Mouse (Mus musculus): ENCODE data around the gene Sfr1. TPM values are rescaled to one million over a fixed set of nuclear protein-coding genes. Genes with fewer than 3 reads are reported as not detected.

The Sfr1 gene
- total and polyA plus RNA-seq, 2 experiments from 2014 or later: 67.0 to 211 TPM

DNA sequence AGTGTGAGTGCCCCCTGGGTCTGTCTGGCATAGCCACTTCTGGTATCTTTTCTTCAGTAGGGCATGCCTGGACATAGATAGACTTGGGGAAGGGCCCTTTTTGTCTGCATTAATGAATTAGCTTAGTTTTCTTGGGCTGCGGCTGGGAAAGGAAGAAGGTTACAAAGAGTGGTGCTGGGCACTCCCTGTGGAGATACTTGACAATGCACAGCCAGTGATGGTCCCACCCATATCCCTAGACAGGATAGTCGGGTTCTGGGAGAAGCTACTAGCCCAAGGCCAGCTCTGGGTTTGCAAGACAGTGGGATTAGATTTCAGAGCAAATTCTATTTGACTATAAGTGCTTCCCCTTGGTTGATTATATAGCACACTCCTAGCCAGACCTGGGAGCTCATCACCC is 17.5 kb downstream of the Sfr1 start:
- WGBS: 74% methylated on average over 2 of the region's 2 CpGs
- TF ChIP-seq CTCF (IDR thresholded peaks at IDR 0.05; ENCODE audit: low read depth): no peak
- H3K27ac ChIP-seq (ENCODE audit: low read depth, low read length): no peak overlapping the region
- no peaks in the 10 kb centered on the region for H3K27me3 ChIP-seq (ENCODE audit: insufficient read depth, low read length)
- H3K4me1 ChIP-seq (ENCODE audit: insufficient read depth): no peaks in the 10 kb centered on the region
- ATAC-seq (no peak), DNase-seq (no peak)
- no peaks in the 10 kb centered on the region for H3K9me3 ChIP-seq (ENCODE audit: low read length)
- H3K4me3 ChIP-seq (ENCODE audit: low read depth, low read length): no peak overlapping the region
- no peak overlapping the region for H3K9ac ChIP-seq
- no peak overlapping the region for H3K4me2 ChIP-seq (ENCODE audit: low read depth)
- no peaks in the 10 kb centered on the region for H3K36me3 ChIP-seq (ENCODE audit: insufficient read depth)

- ATAC-seq: no peak
- H3K4me3 ChIP-seq (ENCODE audit: low read depth, low read length): no peak overlapping the region
- H3K27me3 ChIP-seq (ENCODE audit: insufficient read depth, low read length): no peaks in the 10 kb centered on the region
- WGBS: 20% methylated on average over 5 of the region's 5 CpGs
- H3K4me1 ChIP-seq (ENCODE audit: insufficient read depth): no peaks in the 10 kb centered on the region
- no peak overlapping the region for H3K4me2 ChIP-seq (ENCODE audit: low read depth)
- no peak for TF ChIP-seq CTCF (IDR thresholded peaks at IDR 0.05; ENCODE audit: low read depth)
- no peak for DNase-seq
- H3K9ac ChIP-seq: no peak overlapping the region
- no peak overlapping the region for H3K27ac ChIP-seq (ENCODE audit: low read depth, low read length)
- no peaks in the 10 kb centered on the region for H3K36me3 ChIP-seq (ENCODE audit: insufficient read depth)
- H3K9me3 ChIP-seq (ENCODE audit: low read length): no peaks in the 10 kb centered on the region
These were observed 18.9 kb downstream of the Sfr1 start for GRCm38 (mm10) chr19:47750391-47750790.

- no peak overlapping the region for H3K9ac ChIP-seq
- 96% methylated on average over 9 of the region's 9 CpGs for WGBS
- no peaks in the 10 kb centered on the region for H3K27me3 ChIP-seq (ENCODE audit: insufficient read depth, low read length)
- H3K27ac ChIP-seq (ENCODE audit: low read depth, low read length): no peak overlapping the region
- no peak for TF ChIP-seq CTCF (IDR thresholded peaks at IDR 0.05; ENCODE audit: low read depth)
- no peak for ATAC-seq
- no peaks in the 10 kb centered on the region for H3K9me3 ChIP-seq (ENCODE audit: low read length)
- H3K4me2 ChIP-seq (ENCODE audit: low read depth): no peak overlapping the region
- no peaks in the 10 kb centered on the region for H3K4me1 ChIP-seq (ENCODE audit: insufficient read depth)
- no peak overlapping the region for H3K4me3 ChIP-seq (ENCODE audit: low read depth, low read length)
- DNase-seq: no peak
- H3K36me3 ChIP-seq (ENCODE audit: insufficient read depth): no peaks in the 10 kb centered on the region
These were observed 21.0 kb downstream of the Sfr1 start for GRCm38 (mm10) chr19:47752456-47752855.

DNA sequence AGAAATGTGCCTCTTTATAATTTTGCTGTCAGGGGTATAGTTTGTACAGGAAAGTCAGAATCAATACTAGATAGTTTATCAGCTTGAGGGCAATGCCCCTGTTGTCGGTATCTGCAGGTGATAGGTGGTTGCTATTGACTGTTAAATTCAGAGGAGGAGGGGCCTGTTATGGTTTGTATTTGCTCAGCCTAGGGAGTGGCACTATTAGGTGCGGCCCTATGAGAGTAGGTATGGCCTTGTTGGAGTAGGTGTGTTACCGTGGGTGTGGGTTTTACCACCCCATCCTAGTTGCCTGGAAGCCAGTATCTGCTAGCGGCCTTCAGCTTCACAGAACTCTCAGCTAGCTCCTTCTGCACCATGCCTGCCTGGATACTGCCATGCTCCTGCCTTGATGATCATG is 22.4 kb downstream of the Sfr1 start:
- no peaks in the 10 kb centered on the region for H3K27me3 ChIP-seq (ENCODE audit: insufficient read depth, low read length)
- no peaks in the 10 kb centered on the region for H3K36me3 ChIP-seq (ENCODE audit: insufficient read depth)
- ATAC-seq (no peak), DNase-seq (no peak)
- no peak overlapping the region for H3K27ac ChIP-seq (ENCODE audit: low read depth, low read length)
- 94% methylated on average over 4 of the region's 4 CpGs for WGBS
- H3K4me2 ChIP-seq (ENCODE audit: low read depth): no peak overlapping the region
- no peaks in the 10 kb centered on the region for H3K9me3 ChIP-seq (ENCODE audit: low read length)
- H3K9ac ChIP-seq: no peak overlapping the region
- H3K4me3 ChIP-seq (ENCODE audit: low read depth, low read length): no peak overlapping the region
- no peaks in the 10 kb centered on the region for H3K4me1 ChIP-seq (ENCODE audit: insufficient read depth)
- no peak for TF ChIP-seq CTCF (IDR thresholded peaks at IDR 0.05; ENCODE audit: low read depth)

DNA sequence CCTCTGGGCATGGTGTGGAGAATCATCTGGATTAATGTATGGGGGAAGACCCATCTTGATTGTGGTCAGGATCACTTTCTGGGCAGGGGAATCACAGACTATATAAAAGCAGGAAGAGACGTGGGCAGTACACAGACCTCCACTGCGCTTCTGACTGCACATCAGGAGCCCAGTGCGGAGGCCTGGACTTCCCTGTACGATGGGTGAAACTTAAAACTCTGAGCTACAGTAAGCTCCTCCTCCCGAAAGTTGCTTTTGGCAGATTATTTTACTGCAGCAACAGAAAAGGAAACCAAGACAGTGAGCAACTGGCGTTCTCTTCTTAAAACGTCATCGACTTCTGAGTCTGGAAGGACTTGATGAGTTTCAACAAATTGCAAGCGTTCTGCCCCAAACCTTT is 23.4 kb downstream of the Sfr1 start:
- WGBS: 94% methylated on average over 9 of the region's 9 CpGs
- no peak for ATAC-seq
- TF ChIP-seq CTCF (IDR thresholded peaks at IDR 0.05; ENCODE audit: low read depth): no peak

GRCm38 (mm10) chr19:47755625-47756024 is 24.1 kb downstream of the Sfr1 start:
- no peak for ATAC-seq
- TF ChIP-seq CTCF (IDR thresholded peaks at IDR 0.05; ENCODE audit: low read depth): no peak

More for the DNA sequence above, 23.4 kb downstream of the Sfr1 start:
- H3K4me1 ChIP-seq (ENCODE audit: insufficient read depth): no peaks in the 10 kb centered on the region
- no peaks in the 10 kb centered on the region for H3K36me3 ChIP-seq (ENCODE audit: insufficient read depth)
- H3K27me3 ChIP-seq (ENCODE audit: insufficient read depth, low read length): no peaks in the 10 kb centered on the region
- H3K4me2 ChIP-seq (ENCODE audit: low read depth): no peak overlapping the region
- no peak overlapping the region for H3K4me3 ChIP-seq (ENCODE audit: low read depth, low read length)
- no peak for DNase-seq
- H3K9ac ChIP-seq: no peak overlapping the region
- H3K27ac ChIP-seq (ENCODE audit: low read depth, low read length): no peak overlapping the region
- H3K9me3 ChIP-seq (ENCODE audit: low read length): no peaks in the 10 kb centered on the region

DNA sequence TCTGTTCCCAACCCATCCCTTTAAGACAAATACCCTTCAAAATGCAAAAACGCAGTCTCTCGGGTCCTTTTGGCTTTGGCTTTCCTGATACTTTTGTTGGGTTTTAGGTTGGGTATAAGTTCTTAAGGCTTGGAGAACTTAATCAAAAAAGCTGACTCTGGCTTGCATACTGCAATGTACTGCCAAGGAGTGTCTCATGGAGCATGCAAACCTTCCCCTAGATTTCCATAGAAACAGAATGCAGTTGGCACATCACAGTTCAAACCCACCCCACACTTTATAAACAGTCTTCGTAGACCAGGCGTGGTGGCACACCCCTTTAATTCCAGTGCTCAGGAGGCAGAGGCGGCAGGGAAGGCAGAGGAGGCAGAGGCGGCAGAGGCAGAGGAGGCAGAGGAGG is 46.4 kb downstream of the Sfr1 start:
- ATAC-seq (peak; percentile 59; the same call in 1 of the 2 replicates), DNase-seq (peak; percentile 37)
- no peak for TF ChIP-seq CTCF (IDR thresholded peaks at IDR 0.05; ENCODE audit: low read depth)
- H3K27ac ChIP-seq (ENCODE audit: low read depth, low read length): no peak overlapping the region
- no peak overlapping the region for H3K9ac ChIP-seq
- H3K36me3 ChIP-seq (ENCODE audit: insufficient read depth): no peaks in the 10 kb centered on the region
- H3K4me1 ChIP-seq (ENCODE audit: insufficient read depth): no peaks in the 10 kb centered on the region
- H3K9me3 ChIP-seq (ENCODE audit: low read length): no peaks in the 10 kb centered on the region
- no peak overlapping the region for H3K4me2 ChIP-seq (ENCODE audit: low read depth)
- WGBS: 53% methylated on average over 6 of the region's 6 CpGs
- H3K27me3 ChIP-seq (ENCODE audit: insufficient read depth, low read length): no peaks in the 10 kb centered on the region
- H3K4me3 ChIP-seq (ENCODE audit: low read depth, low read length): no peak overlapping the region

More at GRCm38 (mm10) chr19:47755625-47756024, 24.1 kb downstream of the Sfr1 start:
- DNase-seq: no peak
- Histone ChIP-seq H3K4me2 (ENCODE audit: low read depth) (no peak overlapping the region), H3K27me3 (ENCODE audit: insufficient read depth, low read length) (no peaks in the 10 kb centered on the region), H3K36me3 (ENCODE audit: insufficient read depth) (no peaks in the 10 kb centered on the region), H3K27ac (ENCODE audit: low read depth, low read length) (no peak overlapping the region), H3K9me3 (ENCODE audit: low read length) (no peaks in the 10 kb centered on the region), H3K4me3 (ENCODE audit: low read depth, low read length) (no peak overlapping the region), H3K4me1 (ENCODE audit: insufficient read depth) (no peaks in the 10 kb centered on the region), H3K9ac (no peak overlapping the region)
- WGBS: 80% methylated on average over 19 of the region's 19 CpGs

DNA sequence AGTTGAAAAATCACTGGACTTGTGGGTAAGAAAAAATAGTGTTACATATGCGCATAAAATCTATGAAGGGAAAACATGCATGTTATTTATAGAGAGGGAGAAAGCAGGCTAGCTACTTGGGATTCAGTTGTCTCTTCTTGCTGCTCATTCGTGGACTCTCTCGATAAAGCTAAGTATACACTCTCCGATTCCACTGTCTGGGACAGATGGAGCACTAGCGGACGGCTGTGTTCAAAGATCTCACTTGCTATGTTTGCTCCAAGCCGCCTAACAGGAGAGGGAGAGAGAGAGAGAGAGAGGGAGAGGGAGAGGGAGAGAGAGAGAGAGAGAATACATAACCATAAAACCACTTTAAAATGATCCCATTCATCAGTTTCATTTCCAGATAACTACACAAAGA is 48.7 kb downstream of the Sfr1 start:
- peak; percentile 71 for DNase-seq
- 65% methylated on average over 7 of the region's 7 CpGs for WGBS
- Histone ChIP-seq H3K27me3 (ENCODE audit: insufficient read depth, low read length) (no peaks in the 10 kb centered on the region), H3K4me2 (ENCODE audit: low read depth) (no peak overlapping the region), H3K36me3 (ENCODE audit: insufficient read depth) (no peaks in the 10 kb centered on the region), H3K27ac (ENCODE audit: low read depth, low read length) (peak overlapping the region; percentile 35; the same call in 1 of the 2 replicates), H3K4me1 (ENCODE audit: insufficient read depth) (no peaks in the 10 kb centered on the region), H3K9ac (no peak overlapping the region), H3K9me3 (ENCODE audit: low read length) (no peaks in the 10 kb centered on the region), H3K4me3 (ENCODE audit: low read depth, low read length) (no peak overlapping the region)
- peak; percentile 93 for ATAC-seq
- TF ChIP-seq CTCF (IDR thresholded peaks at IDR 0.05; ENCODE audit: low read depth): no peak

All from forebrain, postnatal 0 days (tissue).